Mouse (Mus musculus): ENCODE measurements at regions not wholly inside any gene's neighbourhood (a gene's known extent, or its start where the extent isn't known, plus 50 kb on each side); places are given as distances from the start of the nearest gene placed in this dataset.
A peak's percentile ranks its signal among the peaks of the same experiment; 100 is the strongest.

DNA sequence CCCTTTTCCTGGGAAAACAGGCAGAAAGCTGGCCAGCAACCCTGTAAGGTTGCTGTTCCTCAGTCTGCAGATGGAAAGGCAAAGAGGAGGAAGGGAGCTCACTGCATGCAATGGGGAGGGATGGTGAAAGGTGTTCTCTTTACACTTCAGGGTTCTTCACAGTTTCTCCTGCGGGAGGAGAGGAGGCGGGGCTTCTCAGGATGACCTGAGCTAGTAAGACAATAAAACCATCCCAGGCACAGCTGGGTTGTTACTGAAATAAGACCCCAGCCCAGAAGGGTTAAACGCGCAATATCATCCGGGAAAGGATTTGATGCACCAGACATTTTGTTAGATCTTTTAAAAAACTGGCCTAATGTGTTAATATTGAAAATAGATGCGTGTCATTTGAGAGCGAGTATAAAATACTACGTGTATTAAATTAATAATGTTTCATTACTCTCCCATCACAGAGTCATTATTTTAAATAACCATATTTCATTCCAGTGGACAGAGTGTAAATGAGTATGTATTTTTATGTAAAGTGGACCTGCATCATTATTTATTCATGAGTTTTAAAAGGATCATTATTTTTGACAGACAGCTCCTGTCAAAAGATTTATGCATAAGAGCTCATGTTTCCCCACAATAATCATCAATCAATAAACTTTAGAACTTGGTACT, 409.8 kb downstream of the Rnd3 start:
- 55% methylated on average over 8 of the region's 8 CpGs for WGBS
- no peak overlapping the region for H3K4me3 ChIP-seq (replicated peaks; ENCODE audit: low read length)
- no peaks in the 10 kb centered on the region for H3K27me3 ChIP-seq (replicated peaks; ENCODE audit: control insufficient read depth, insufficient read depth, low read length)
- H3K27ac ChIP-seq (ENCODE audit: low read length) = no peak overlapping the region
- H3K4me2 ChIP-seq (ENCODE audit: low read length) = no peak overlapping the region
- no peak overlapping the region for H3K9ac ChIP-seq (replicated peaks; ENCODE audit: low read depth, low read length)
- ATAC-seq = 0 out of 2 replicates have a peak, but pooled peaks have one; percentile 27
- H3K9me3 ChIP-seq (ENCODE audit: control insufficient read depth, low read length) = no peaks in the 10 kb centered on the region
- peaks cover 7% of the 10 kb centered on the region; the same call in 1 of the 2 replicates for H3K4me1 ChIP-seq (replicated peaks; ENCODE audit: control insufficient read depth, insufficient read depth, low read length)
- H3K36me3 ChIP-seq (ENCODE audit: control insufficient read depth, insufficient read depth) = no peaks in the 10 kb centered on the region

GRCm38 (mm10) chr2:50737706-50738105, 411.2 kb downstream of the Rnd3 start:
- no peaks in the 10 kb centered on the region for H3K9me3 ChIP-seq (ENCODE audit: control insufficient read depth, low read length)
- no peaks in the 10 kb centered on the region for H3K27me3 ChIP-seq (replicated peaks; ENCODE audit: control insufficient read depth, insufficient read depth, low read length)
- H3K27ac ChIP-seq (ENCODE audit: low read length) = no peak overlapping the region
- H3K4me2 ChIP-seq (ENCODE audit: low read length) = no peak overlapping the region
- WGBS = 66% methylated on average over 9 of the region's 9 CpGs
- no peak overlapping the region for H3K9ac ChIP-seq (replicated peaks; ENCODE audit: low read depth, low read length)
- H3K4me3 ChIP-seq (replicated peaks; ENCODE audit: low read length) = no peak overlapping the region
- no peaks in the 10 kb centered on the region for H3K36me3 ChIP-seq (ENCODE audit: control insufficient read depth, insufficient read depth)
- ATAC-seq = no peak
- peaks cover 7% of the 10 kb centered on the region; the same call in 1 of the 2 replicates for H3K4me1 ChIP-seq (replicated peaks; ENCODE audit: control insufficient read depth, insufficient read depth, low read length)

GRCm38 (mm10) chr2:50735029-50735428, 413.9 kb downstream of the Rnd3 start:
- 87% methylated on average over 11 of the region's 11 CpGs for WGBS
- peaks cover 7% of the 10 kb centered on the region; the same call in 1 of the 2 replicates for H3K4me1 ChIP-seq (replicated peaks; ENCODE audit: control insufficient read depth, insufficient read depth, low read length)
- H3K4me2 ChIP-seq (ENCODE audit: low read length) = no peak overlapping the region
- no peak overlapping the region for H3K4me3 ChIP-seq (replicated peaks; ENCODE audit: low read length)
- no peak for ATAC-seq
- H3K9ac ChIP-seq (replicated peaks; ENCODE audit: low read depth, low read length) = no peak overlapping the region
- no peaks in the 10 kb centered on the region for H3K27me3 ChIP-seq (replicated peaks; ENCODE audit: control insufficient read depth, insufficient read depth, low read length)
- H3K36me3 ChIP-seq (ENCODE audit: control insufficient read depth, insufficient read depth) = no peaks in the 10 kb centered on the region
- H3K27ac ChIP-seq (ENCODE audit: low read length) = no peak overlapping the region
- H3K9me3 ChIP-seq (ENCODE audit: control insufficient read depth, low read length) = no peaks in the 10 kb centered on the region

DNA sequence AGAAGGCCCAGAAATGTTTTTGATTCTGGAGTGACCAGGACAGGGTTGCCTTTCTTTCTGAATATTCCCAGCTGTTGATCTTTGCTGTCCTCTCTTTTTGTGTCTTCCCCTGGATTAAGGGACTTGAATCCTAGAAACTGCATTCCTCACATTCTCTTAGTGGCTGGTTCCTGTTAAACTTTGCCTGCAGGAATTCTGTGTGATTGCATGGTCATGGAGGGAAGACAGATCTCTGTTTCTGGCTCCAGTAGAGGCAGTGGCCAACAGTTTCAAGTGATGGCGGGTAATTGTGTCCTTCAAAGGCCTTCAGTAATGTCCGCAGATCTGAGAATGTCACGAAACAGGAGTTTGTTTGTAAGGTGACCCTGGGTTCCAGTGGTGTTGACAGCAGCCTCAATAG, 410.1 kb upstream of the Mmadhc start:
- 88% methylated on average over 3 of the region's 3 CpGs for WGBS
- no peak overlapping the region for H3K4me3 ChIP-seq (replicated peaks; ENCODE audit: low read length)
- no peak for ATAC-seq
- H3K9ac ChIP-seq (replicated peaks; ENCODE audit: low read depth, low read length) = no peak overlapping the region
- H3K4me1 ChIP-seq (replicated peaks; ENCODE audit: control insufficient read depth, insufficient read depth, low read length) = peaks cover 4% of the 10 kb centered on the region; the same call in 1 of the 2 replicates
- no peaks in the 10 kb centered on the region for H3K27me3 ChIP-seq (replicated peaks; ENCODE audit: control insufficient read depth, insufficient read depth, low read length)
- no peak overlapping the region for H3K4me2 ChIP-seq (ENCODE audit: low read length)
- H3K27ac ChIP-seq (ENCODE audit: low read length) = no peak overlapping the region
- no peaks in the 10 kb centered on the region for H3K36me3 ChIP-seq (ENCODE audit: control insufficient read depth, insufficient read depth)
- H3K9me3 ChIP-seq (ENCODE audit: control insufficient read depth, low read length) = no peaks in the 10 kb centered on the region

- Histone ChIP-seq H3K4me2 (ENCODE audit: low read length) (no peak overlapping the region), H3K36me3 (ENCODE audit: control insufficient read depth, insufficient read depth) (no peaks in the 10 kb centered on the region), H3K4me1 (replicated peaks; ENCODE audit: control insufficient read depth, insufficient read depth, low read length) (peaks cover 4% of the 10 kb centered on the region; the same call in 1 of the 2 replicates), H3K27me3 (replicated peaks; ENCODE audit: control insufficient read depth, insufficient read depth, low read length) (no peaks in the 10 kb centered on the region), H3K9me3 (ENCODE audit: control insufficient read depth, low read length) (no peaks in the 10 kb centered on the region), H3K9ac (replicated peaks; ENCODE audit: low read depth, low read length) (no peak overlapping the region), H3K4me3 (replicated peaks; ENCODE audit: low read length) (no peak overlapping the region), H3K27ac (ENCODE audit: low read length) (no peak overlapping the region)
- 85% methylated on average over 3 of the region's 3 CpGs for WGBS
- no peak for ATAC-seq
Measured at GRCm38 (mm10) chr2:50704297-50704696, 407.7 kb upstream of the Mmadhc start.

- no peak overlapping the region for H3K4me3 ChIP-seq (replicated peaks; ENCODE audit: low read length)
- no peaks in the 10 kb centered on the region for H3K9me3 ChIP-seq (ENCODE audit: control insufficient read depth, low read length)
- no peak overlapping the region for H3K9ac ChIP-seq (replicated peaks; ENCODE audit: low read depth, low read length)
- H3K27ac ChIP-seq (ENCODE audit: low read length) = no peak overlapping the region
- peaks cover 4% of the 10 kb centered on the region; the same call in 1 of the 2 replicates for H3K4me1 ChIP-seq (replicated peaks; ENCODE audit: control insufficient read depth, insufficient read depth, low read length)
- no peak; the same call in 1 of the 2 replicates for ATAC-seq
- no peaks in the 10 kb centered on the region for H3K36me3 ChIP-seq (ENCODE audit: control insufficient read depth, insufficient read depth)
- H3K4me2 ChIP-seq (ENCODE audit: low read length) = no peak overlapping the region
- H3K27me3 ChIP-seq (replicated peaks; ENCODE audit: control insufficient read depth, insufficient read depth, low read length) = no peaks in the 10 kb centered on the region
- 62% methylated on average over 15 of the region's 15 CpGs for WGBS
Measured at GRCm38 (mm10) chr2:50702584-50703450, 406.2 kb upstream of the Mmadhc start.

- no peak overlapping the region for H3K9ac ChIP-seq (replicated peaks; ENCODE audit: low read depth, low read length)
- H3K36me3 ChIP-seq (ENCODE audit: control insufficient read depth, insufficient read depth) = no peaks in the 10 kb centered on the region
- no peak overlapping the region for H3K4me2 ChIP-seq (ENCODE audit: low read length)
- 88% methylated on average over 6 of the region's 6 CpGs for WGBS
- H3K9me3 ChIP-seq (ENCODE audit: control insufficient read depth, low read length) = no peaks in the 10 kb centered on the region
- H3K27ac ChIP-seq (ENCODE audit: low read length) = no peak overlapping the region
- peaks cover 8% of the 10 kb centered on the region for H3K4me1 ChIP-seq (replicated peaks; ENCODE audit: control insufficient read depth, insufficient read depth, low read length)
- H3K4me3 ChIP-seq (replicated peaks; ENCODE audit: low read length) = no peak overlapping the region
- H3K27me3 ChIP-seq (replicated peaks; ENCODE audit: control insufficient read depth, insufficient read depth, low read length) = no peaks in the 10 kb centered on the region
- ATAC-seq = no peak
Measured at GRCm38 (mm10) chr2:50698841-50699240, 402.2 kb upstream of the Mmadhc start.

DNA sequence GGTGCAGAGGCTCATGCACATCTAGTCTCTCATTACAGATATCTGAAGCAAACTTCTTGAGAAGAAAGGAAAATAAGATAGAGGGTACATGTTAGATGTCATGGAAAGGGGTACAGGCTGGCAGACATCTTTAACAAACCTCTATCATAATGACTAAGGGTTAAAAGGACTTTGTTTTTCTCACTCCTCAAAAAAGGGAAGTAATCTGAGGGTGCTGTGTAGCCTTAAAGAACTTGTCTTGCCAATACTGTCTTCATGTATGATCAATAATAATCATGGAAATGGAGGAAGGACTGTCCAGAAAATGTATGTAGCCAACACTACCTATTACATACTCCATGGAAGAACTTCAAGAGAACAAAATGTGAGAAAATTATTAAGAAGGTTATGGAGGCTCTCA, 400.0 kb upstream of the Mmadhc start:
- peaks cover 8% of the 10 kb centered on the region; the same call in 1 of the 2 replicates for H3K4me1 ChIP-seq (replicated peaks; ENCODE audit: control insufficient read depth, insufficient read depth, low read length)
- no peak for ATAC-seq
- no peaks in the 10 kb centered on the region for H3K36me3 ChIP-seq (ENCODE audit: control insufficient read depth, insufficient read depth)
- no peaks in the 10 kb centered on the region for H3K9me3 ChIP-seq (ENCODE audit: control insufficient read depth, low read length)
- H3K27ac ChIP-seq (ENCODE audit: low read length) = no peak overlapping the region
- no peak overlapping the region for H3K4me2 ChIP-seq (ENCODE audit: low read length)
- H3K4me3 ChIP-seq (replicated peaks; ENCODE audit: low read length) = no peak overlapping the region
- H3K27me3 ChIP-seq (replicated peaks; ENCODE audit: control insufficient read depth, insufficient read depth, low read length) = no peaks in the 10 kb centered on the region
- H3K9ac ChIP-seq (replicated peaks; ENCODE audit: low read depth, low read length) = no peak overlapping the region

DNA sequence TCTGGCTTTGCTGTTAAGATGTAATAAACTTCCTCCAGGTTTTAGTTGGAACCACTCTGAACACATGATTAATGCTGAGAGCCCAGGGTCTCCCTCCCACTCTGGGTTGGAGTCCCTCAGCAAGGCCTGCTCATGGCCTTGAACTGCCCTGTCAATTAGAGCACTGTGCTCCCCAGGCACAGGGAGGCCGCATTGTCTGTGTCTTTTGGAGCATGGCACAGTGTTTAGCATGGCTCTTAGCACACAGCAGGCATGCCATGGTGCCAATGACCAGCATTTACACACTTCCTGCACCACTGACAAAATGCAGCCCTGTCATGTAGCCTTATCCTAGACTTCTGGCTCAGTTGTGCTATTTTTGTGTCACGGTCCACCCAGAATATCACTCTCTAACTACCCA, 398.2 kb upstream of the Mmadhc start:
- 26% methylated on average over 2 of the region's 2 CpGs for WGBS
- no peaks in the 10 kb centered on the region for H3K27me3 ChIP-seq (replicated peaks; ENCODE audit: control insufficient read depth, insufficient read depth, low read length)
- peak; percentile 99 for ATAC-seq
- no peak overlapping the region for H3K4me3 ChIP-seq (replicated peaks; ENCODE audit: low read length)
- H3K4me2 ChIP-seq (ENCODE audit: low read length) = no peak overlapping the region
- no peaks in the 10 kb centered on the region for H3K36me3 ChIP-seq (ENCODE audit: control insufficient read depth, insufficient read depth)
- no peak overlapping the region for H3K9ac ChIP-seq (replicated peaks; ENCODE audit: low read depth, low read length)
- no peak overlapping the region for H3K27ac ChIP-seq (ENCODE audit: low read length)
- no peaks in the 10 kb centered on the region for H3K9me3 ChIP-seq (ENCODE audit: control insufficient read depth, low read length)
- H3K4me1 ChIP-seq (replicated peaks; ENCODE audit: control insufficient read depth, insufficient read depth, low read length) = peaks cover 8% of the 10 kb centered on the region; the same call in 1 of the 2 replicates
